Mouse (Mus musculus): ENCODE data around the gene Tmem229b. TPM values are rescaled to one million over a fixed set of nuclear protein-coding genes. Genes with fewer than 3 reads are reported as not detected.

The Tmem229b gene
- polyA plus RNA-seq, 1 experiment from 2014 or later = 5.5 TPM

- H3K36me3 ChIP-seq (ENCODE audit: control insufficient read depth, insufficient read depth, low read length) = no peaks in the 10 kb centered on the region
- peak; percentile 72 for ATAC-seq (replicated peaks; ENCODE audit: low FRiP score)
- H3K4me1 ChIP-seq (replicated peaks; ENCODE audit: control insufficient read depth, insufficient read depth, low read length) = peaks cover 13% of the 10 kb centered on the region
- H3K9me3 ChIP-seq (ENCODE audit: control insufficient read depth, low read length) = no peaks in the 10 kb centered on the region
- no peak for DNase-seq (ENCODE audit: low spot score)
- H3K4me3 ChIP-seq (ENCODE audit: low read depth, low read length) = no peak overlapping the region
- H3K9ac ChIP-seq (ENCODE audit: low read depth, low read length) = peak overlapping the region; percentile 27; the same call in 1 of the 2 replicates
- 32% methylated on average over 3 of the region's 3 CpGs for WGBS
- peak overlapping the region; percentile 37; the same call in 1 of the 2 replicates for H3K4me2 ChIP-seq
- H3K27me3 ChIP-seq (replicated peaks; ENCODE audit: control insufficient read depth, insufficient read depth, low read length) = peaks cover 26% of the 10 kb centered on the region
- peak overlapping the region; percentile 76 for H3K27ac ChIP-seq (ENCODE audit: low read depth, low read length)
Observed at GRCm38 (mm10) chr12:78915561-78915960, 91.9 kb downstream of the Tmem229b start.

- Histone ChIP-seq H3K36me3 (ENCODE audit: control insufficient read depth, insufficient read depth, low read length) (no peaks in the 10 kb centered on the region), H3K9me3 (ENCODE audit: control insufficient read depth, low read length) (no peaks in the 10 kb centered on the region), H3K27me3 (replicated peaks; ENCODE audit: control insufficient read depth, insufficient read depth, low read length) (peaks cover 28% of the 10 kb centered on the region), H3K4me3 (ENCODE audit: low read depth, low read length) (no peak overlapping the region), H3K4me1 (replicated peaks; ENCODE audit: control insufficient read depth, insufficient read depth, low read length) (peaks cover 18% of the 10 kb centered on the region), H3K4me2 (no peak overlapping the region), H3K9ac (ENCODE audit: low read depth, low read length) (no peak overlapping the region), H3K27ac (ENCODE audit: low read depth, low read length) (no peak overlapping the region)
- DNase-seq (ENCODE audit: low spot score) (no peak), ATAC-seq (replicated peaks; ENCODE audit: low FRiP score) (no peak)
- 72% methylated on average over 4 of the region's 4 CpGs for WGBS
Observed at GRCm38 (mm10) chr12:78914458-78914857, 93.0 kb downstream of the Tmem229b start.

Other genes starting within 250 kb of the Tmem229b start
- 62.5 and 63.1 TPM in 2 replicates for gene Atp6v1d, start 146.0 kb downstream of the Tmem229b start, polyA plus RNA-seq (2014; fragmentation: Nextera tagmentation; extraction: Ambion mirVana)
- 327 and 380 TPM in 2 replicates for gene Eif2s1, start 145.8 kb downstream of the Tmem229b start, polyA plus RNA-seq (2014; fragmentation: Nextera tagmentation; extraction: Ambion mirVana)
- 22.0 and 27.0 TPM in 2 replicates for gene Plek2, start 100.7 kb downstream of the Tmem229b start, polyA plus RNA-seq (2014; fragmentation: Nextera tagmentation; extraction: Ambion mirVana)
- 0.96 and 1.0 TPM in 2 replicates for gene Plekhh1, start 21.5 kb upstream of the Tmem229b start, polyA plus RNA-seq (2014; fragmentation: Nextera tagmentation; extraction: Ambion mirVana)
- gene Pigh, start 82.0 kb upstream of the Tmem229b start, polyA plus RNA-seq (2014; fragmentation: Nextera tagmentation; extraction: Ambion mirVana) = 17.0 and 18.7 TPM in 2 replicates
- gene Arg2, start 123.2 kb upstream of the Tmem229b start, polyA plus RNA-seq (2014; fragmentation: Nextera tagmentation; extraction: Ambion mirVana) = 0.45 TPM in 1 of 2 replicates, not detected in the other
- gene Vti1b, start 165.0 kb upstream of the Tmem229b start, polyA plus RNA-seq (2014; fragmentation: Nextera tagmentation; extraction: Ambion mirVana) = 82.9 and 83.2 TPM in 2 replicates
- 28.6 and 32.8 TPM in 2 replicates for gene Rdh11, start 184.7 kb upstream of the Tmem229b start, polyA plus RNA-seq (2014; fragmentation: Nextera tagmentation; extraction: Ambion mirVana)
- 0.58 and 0.62 TPM in 2 replicates for gene Rdh12, start 201.3 kb upstream of the Tmem229b start, polyA plus RNA-seq (2014; fragmentation: Nextera tagmentation; extraction: Ambion mirVana)

Data from liver, embryonic 11.5 days (tissue).